In genomic region chr2:57103845-57104660, GRCm38 (mm10) we compare ENCODE assay signal across 8 mouse cellular contexts. TPM values are rescaled to one million over a fixed set of nuclear protein-coding genes. Genes with fewer than 3 reads are reported as not detected.
DNase-seq lines count a peak whose midpoint lies in the region; ATAC-seq and TF ChIP-seq lines count a peak whose summit lies in the region.

No protein-coding gene starts in this region.

- H3K4me3 ChIP-seq in heart, postnatal 0 days (ENCODE audit: low read depth, low read length) = peak overlapping the region; percentile 48
- H3K4me3 ChIP-seq in forebrain, embryonic 14.5 days (ENCODE audit: low read depth, low read length) = peak overlapping the region; percentile 35
- peak overlapping the region; percentile 46 for H3K4me3 ChIP-seq in limb, embryonic 13.5 days

- intact Hi-C loops in heart, postnatal 25 days (cut with DNase I) = no loop called here

- peaks cover 10% of the 10 kb centered on the region for H3K4me1 ChIP-seq in heart, postnatal 0 days (ENCODE audit: control insufficient read depth, insufficient read depth)
- peaks cover 20% of the 10 kb centered on the region for H3K4me1 ChIP-seq in forebrain, embryonic 14.5 days (ENCODE audit: control insufficient read depth, insufficient read depth, low read length)
- H3K4me1 ChIP-seq in limb, embryonic 13.5 days = peaks cover 21% of the 10 kb centered on the region

- H3K9me3 ChIP-seq in heart, postnatal 0 days (replicated peaks; ENCODE audit: control insufficient read depth, low read length) = no peaks in the 10 kb centered on the region
- no peaks in the 10 kb centered on the region for H3K9me3 ChIP-seq in forebrain, embryonic 14.5 days (replicated peaks; ENCODE audit: control insufficient read depth, low read length)
- no peaks in the 10 kb centered on the region for H3K9me3 ChIP-seq in limb, embryonic 13.5 days

- TF ChIP-seq CTCF in heart, postnatal 0 days (IDR thresholded peaks at IDR 0.05; ENCODE audit: low read depth) = no peak
- no peak for TF ChIP-seq CTCF in brain, embryonic 14.5 days (IDR thresholded peaks at IDR 0.05; ENCODE audit: borderline replicate concordance, extremely low read depth, insufficient read depth, insufficient read length)

- no peak for TF ChIP-seq EP300 in heart, postnatal 0 days (IDR thresholded peaks at IDR 0.05; ENCODE audit: low read depth)

- peaks cover 96% of the 10 kb centered on the region for H3K27me3 ChIP-seq in heart, postnatal 0 days (ENCODE audit: control insufficient read depth, insufficient read depth, low read length)
- peaks cover 70% of the 10 kb centered on the region for H3K27me3 ChIP-seq in forebrain, embryonic 14.5 days (replicated peaks; ENCODE audit: control insufficient read depth, insufficient read depth, low read length)
- peaks cover 96% of the 10 kb centered on the region for H3K27me3 ChIP-seq in limb, embryonic 13.5 days

- no peak overlapping the region for H3K9ac ChIP-seq in heart, postnatal 0 days (replicated peaks; ENCODE audit: low read depth, low read length)
- no peak overlapping the region for H3K9ac ChIP-seq in forebrain, embryonic 14.5 days (ENCODE audit: low read length)
- no peak overlapping the region for H3K9ac ChIP-seq in limb, embryonic 13.5 days

- WGBS in heart, postnatal 0 days = 2% methylated on average over 26 of the region's 26 CpGs
- 5% methylated on average over 26 of the region's 26 CpGs for whole genome bisulfite sequencing in forebrain, embryonic 14.5 days
- 1% methylated on average over 26 of the region's 26 CpGs for WGBS in limb, embryonic 13.5 days

- DNase-seq in heart, postnatal 0 days (ENCODE audit: low spot score) = no peak
- no peak for DNase-seq in heart, postnatal 25 days (ENCODE audit: low spot score)
- peak; percentile 47 for DNase-seq in brain, embryonic 14.5 days (ENCODE audit: low read depth)
- DNase-seq in forebrain, embryonic 14.5 days (ENCODE audit: low spot score) = no peak
- no peak for DNase-seq in cerebellum, postnatal 36 days
- no peak for DNase-seq in testis, postnatal 14 days (ENCODE audit: low spot score)
- DNase-seq in gastrocnemius, adult 18-20 months (ENCODE audit: low spot score) = no peak

- no peaks in the 10 kb centered on the region for H3K36me3 ChIP-seq in heart, postnatal 0 days (replicated peaks; ENCODE audit: control insufficient read depth, insufficient read depth, low read length)
- no peaks in the 10 kb centered on the region for H3K36me3 ChIP-seq in forebrain, embryonic 14.5 days (ENCODE audit: control insufficient read depth, insufficient read depth, low read length)
- no peaks in the 10 kb centered on the region for H3K36me3 ChIP-seq in limb, embryonic 13.5 days

- no peak for TF ChIP-seq POLR2A in brain, embryonic 14.5 days (IDR thresholded peaks at IDR 0.05; ENCODE audit: borderline replicate concordance, extremely low read depth, insufficient read depth, insufficient read length, poor library complexity, severe bottlenecking)

- H3K27ac ChIP-seq in heart, postnatal 0 days (ENCODE audit: low read depth) = no peak overlapping the region
- H3K27ac ChIP-seq in forebrain, embryonic 14.5 days (ENCODE audit: low read depth, low read length) = no peak overlapping the region
- no peak overlapping the region for H3K27ac ChIP-seq in limb, embryonic 13.5 days

- peak overlapping the region; percentile 71 for H3K4me2 ChIP-seq in heart, postnatal 0 days (ENCODE audit: low read depth, low read length)
- peak overlapping the region; percentile 81 for H3K4me2 ChIP-seq in forebrain, embryonic 14.5 days (ENCODE audit: low read length)
- H3K4me2 ChIP-seq in limb, embryonic 13.5 days (replicated peaks) = peak overlapping the region; percentile 83

- no peak for ATAC-seq in heart, postnatal 0 days (ENCODE audit: insufficient read depth, low read depth)
- ATAC-seq in forebrain, embryonic 14.5 days = no peak
- no peak for ATAC-seq in limb, embryonic 13.5 days (ENCODE audit: low FRiP score, low read depth)

RNA-seq across cellular contexts. Expression of gene Nr4a2, which starts 19.8 kb away (rescaled TPM):
- 0.34 and 1.2 TPM in 2 replicates for total RNA-seq in heart, postnatal 0 days (2014; rRNA removed; ENCODE audit: low replicate concordance)
- polyA plus RNA-seq in heart, postnatal 0 days (2015; fragmentation: Nextera tagmentation; extraction: Ambion mirVana) = 1.2 TPM in 2 replicates
- 1 to 10 TPM; 1.3 to 1.8 TPM for total RNA-seq in heart, postnatal 25 days (2021)
- 8.7 and 19.7 TPM in 2 replicates for polyA plus RNA-seq in brain, embryonic 14.5 days (2012; rRNA removed)
- polyA plus RNA-seq in forebrain, embryonic 14.5 days (2014; fragmentation: Nextera tagmentation; extraction: Ambion mirVana) = 8.2 and 16.1 TPM in 2 replicates
- 8.7 and 9.1 TPM in 2 replicates for polyA plus RNA-seq in limb, embryonic 13.5 days (2015; fragmentation: Nextera tagmentation; extraction: Ambion mirVana)
- 1 to 10 TPM; 2.0 to 3.3 TPM for total RNA-seq in gastrocnemius, adult 18-20 months (2021)
